Mouse (Mus musculus) stomach, postnatal 0 days (tissue): ENCODE measurements around the gene Brdt.

Experiments
- CTCF ChIP-seq: IDR thresholded peaks from 2 replicates; pipeline ENCODE4 v1.5.1; 2016; ENCODE audit warnings: antibody characterized with exemption, low read depth, mild to moderate bottlenecking, moderate library complexity
- EP300 ChIP-seq: optimal IDR thresholded peaks from 2 replicates; pipeline ENCODE3; 2016; ENCODE audit warnings: antibody characterized with exemption

GRCm38 (mm10) chr5:107387788-107388187 lies 56.8 kb downstream of the Brdt start:
- TF ChIP-seq CTCF (no peak), EP300 (no peak)
